Mouse (Mus musculus): Measurements from ENCODE around the gene Lrp2. TPM values are rescaled to one million over a fixed set of nuclear protein-coding genes. Genes with fewer than 3 reads are reported as not detected.
"Not testable (repeated sequence)": the region's sequence is repeated elsewhere in the genome, so short reads cannot be mapped to it uniquely, and the experiment has no call there.

Gene Lrp2
- polyA plus RNA-seq, 1 experiment from 2014 or later: 0.04 TPM

DNA sequence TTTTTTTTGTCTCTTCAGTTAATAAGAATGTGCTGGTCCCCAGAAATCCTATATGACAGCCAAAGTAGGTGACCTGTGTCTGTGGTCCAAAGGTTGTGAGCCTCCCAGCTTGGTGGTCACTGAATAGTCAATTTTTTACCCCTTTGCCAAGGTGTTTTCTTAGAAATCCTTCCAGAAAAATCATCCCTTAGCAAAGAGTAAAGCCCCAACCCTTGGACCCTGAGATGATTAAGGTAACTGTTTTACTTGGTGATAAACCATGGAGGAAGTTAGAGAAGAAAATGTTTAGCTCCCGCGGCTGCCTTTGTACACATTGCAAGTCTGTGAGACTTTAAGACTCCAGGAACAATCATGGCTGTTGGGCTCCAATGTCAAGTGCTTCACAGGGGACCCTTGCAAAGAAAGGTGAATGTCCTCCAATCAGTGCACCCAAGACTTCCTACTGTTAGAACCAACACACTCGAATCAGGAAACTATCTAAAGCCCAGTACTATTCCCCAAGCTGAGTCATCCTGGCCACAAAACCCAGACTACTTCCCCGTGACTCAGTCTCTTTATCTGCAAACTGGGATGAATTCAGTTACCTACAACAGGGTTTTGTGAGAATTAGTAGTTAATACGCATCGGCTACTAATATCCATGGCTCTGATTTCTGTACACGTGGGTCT is 18.0 kb upstream of the Lrp2 start:
- Histone ChIP-seq H3K36me3 (no peaks in the 10 kb centered on the region), H3K27ac (no peak overlapping the region), H3K4me3 (no peak overlapping the region), H3K27me3 (no peaks in the 10 kb centered on the region), H3K9me3 (no peaks in the 10 kb centered on the region), H3K9ac (no peak overlapping the region), H3K4me1 (no peaks in the 10 kb centered on the region), H3K4me2 (replicated peaks) (no peak overlapping the region)
- 89% methylated on average over 7 of the region's 7 CpGs for WGBS
- ATAC-seq (ENCODE audit: low FRiP score, low read depth): no peak

GRCm38 (mm10) chr2:69593168-69593567 is 7.3 kb upstream of the Lrp2 start:
- H3K27ac ChIP-seq: no peak overlapping the region
- H3K4me2 ChIP-seq (replicated peaks): no peak overlapping the region
- H3K27me3 ChIP-seq: peaks cover 23% of the 10 kb centered on the region
- no peaks in the 10 kb centered on the region for H3K9me3 ChIP-seq
- H3K36me3 ChIP-seq: no peaks in the 10 kb centered on the region
- WGBS: 89% methylated on average over 2 of the region's 2 CpGs
- ATAC-seq (ENCODE audit: low FRiP score, low read depth): no peak
- H3K4me3 ChIP-seq: no peak overlapping the region
- no peak overlapping the region for H3K9ac ChIP-seq
- no peaks in the 10 kb centered on the region for H3K4me1 ChIP-seq

GRCm38 (mm10) chr2:69592536-69592935 is 6.7 kb upstream of the Lrp2 start:
- Histone ChIP-seq H3K9ac (no peak overlapping the region), H3K27ac (no peak overlapping the region), H3K4me1 (peaks cover 6% of the 10 kb centered on the region), H3K4me3 (no peak overlapping the region), H3K27me3 (peaks cover 29% of the 10 kb centered on the region), H3K4me2 (replicated peaks) (no peak overlapping the region), H3K9me3 (no peaks in the 10 kb centered on the region), H3K36me3 (no peaks in the 10 kb centered on the region)
- 26% methylated on average over 1 of the region's 1 CpGs for WGBS
- ATAC-seq (ENCODE audit: low FRiP score, low read depth): no peak

DNA sequence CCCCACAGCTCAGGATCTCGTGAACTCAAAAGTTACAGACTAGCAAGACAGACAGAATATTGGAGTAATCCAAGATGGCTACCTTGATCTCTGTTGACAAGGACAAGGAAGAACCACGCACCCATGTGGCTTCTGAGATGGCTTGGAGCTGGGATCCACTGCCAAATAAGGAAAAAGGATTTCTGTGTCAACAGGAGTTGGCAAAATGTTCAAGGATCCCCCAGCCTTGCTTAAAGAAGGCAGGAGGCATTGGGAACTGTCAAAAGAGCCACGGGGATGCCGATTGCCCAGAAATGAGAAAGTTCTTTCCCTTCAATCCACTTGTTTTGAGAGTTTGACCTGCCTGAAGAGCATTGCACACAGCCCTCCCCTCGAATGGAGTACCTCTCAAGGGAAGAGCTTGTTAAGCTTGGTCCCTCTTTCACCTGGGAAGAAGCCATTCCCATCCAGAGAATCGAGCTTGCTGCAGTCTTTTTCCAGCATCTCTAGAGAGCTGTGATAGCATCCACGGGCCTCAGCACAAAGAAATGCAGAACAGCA is 6.2 kb upstream of the Lrp2 start:
- no peak overlapping the region for H3K27ac ChIP-seq
- H3K4me2 ChIP-seq (replicated peaks): no peak overlapping the region
- H3K4me3 ChIP-seq: no peak overlapping the region
- no peak for ATAC-seq (ENCODE audit: low FRiP score, low read depth)
- no peak overlapping the region for H3K9ac ChIP-seq
- no peaks in the 10 kb centered on the region for H3K9me3 ChIP-seq
- 63% methylated on average over 7 of the region's 7 CpGs for WGBS
- no peaks in the 10 kb centered on the region for H3K36me3 ChIP-seq
- peaks cover 11% of the 10 kb centered on the region for H3K4me1 ChIP-seq
- H3K27me3 ChIP-seq: peaks cover 34% of the 10 kb centered on the region

DNA sequence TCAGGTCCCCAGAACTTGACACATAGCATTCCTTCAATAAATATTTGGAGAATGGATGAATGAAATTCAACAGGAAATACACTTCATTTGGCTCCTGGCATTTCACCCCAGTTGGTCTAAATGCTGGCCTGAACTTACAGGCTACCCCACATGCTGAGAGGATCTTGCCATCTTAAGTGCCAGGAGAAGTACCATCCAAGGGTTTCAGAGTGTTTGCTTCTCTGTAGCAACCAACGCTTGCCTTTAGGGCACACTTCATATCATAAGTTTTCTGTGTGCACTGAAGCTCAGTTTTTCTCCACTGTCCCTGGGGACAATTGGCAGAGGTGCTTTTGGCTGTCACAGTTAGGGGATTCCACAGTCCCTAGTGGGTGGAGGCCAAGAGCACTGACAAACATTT is 4.7 kb upstream of the Lrp2 start:
- H3K27ac ChIP-seq: no peak overlapping the region
- peaks cover 49% of the 10 kb centered on the region for H3K27me3 ChIP-seq
- H3K36me3 ChIP-seq: no peaks in the 10 kb centered on the region
- H3K9me3 ChIP-seq: no peaks in the 10 kb centered on the region
- H3K4me1 ChIP-seq: peaks cover 21% of the 10 kb centered on the region
- H3K9ac ChIP-seq: no peak overlapping the region
- no peak overlapping the region for H3K4me3 ChIP-seq
- no peak for ATAC-seq (ENCODE audit: low FRiP score, low read depth)
- no peak overlapping the region for H3K4me2 ChIP-seq (replicated peaks)
- 73% methylated on average over 1 of the region's 1 CpGs for WGBS

- Histone ChIP-seq H3K4me1 (peaks cover 31% of the 10 kb centered on the region), H3K27ac (no peak overlapping the region), H3K36me3 (no peaks in the 10 kb centered on the region), H3K9ac (no peak overlapping the region), H3K4me3 (peak overlapping the region; percentile 31), H3K9me3 (no peaks in the 10 kb centered on the region), H3K4me2 (replicated peaks) (peak overlapping the region; percentile 58), H3K27me3 (peaks cover 75% of the 10 kb centered on the region)
- WGBS: under 1% methylated on average over 15 of the region's 23 CpGs
- ATAC-seq (ENCODE audit: low FRiP score, low read depth): no peak
These were observed 2.0 kb upstream of the Lrp2 start for GRCm38 (mm10) chr2:69587896-69588295.

GRCm38 (mm10) chr2:69586821-69587728 is 1.2 kb upstream of the Lrp2 start:
- Histone ChIP-seq H3K4me2 (replicated peaks) (peak overlapping the region; percentile 58), H3K27ac (no peak overlapping the region), H3K27me3 (peaks cover 83% of the 10 kb centered on the region), H3K4me3 (peak overlapping the region; percentile 31), H3K4me1 (peaks cover 31% of the 10 kb centered on the region), H3K9ac (no peak overlapping the region), H3K9me3 (no peaks in the 10 kb centered on the region), H3K36me3 (no peaks in the 10 kb centered on the region)
- ATAC-seq (ENCODE audit: low FRiP score, low read depth): no peak
- under 1% methylated on average over 26 of the region's 26 CpGs for WGBS

DNA sequence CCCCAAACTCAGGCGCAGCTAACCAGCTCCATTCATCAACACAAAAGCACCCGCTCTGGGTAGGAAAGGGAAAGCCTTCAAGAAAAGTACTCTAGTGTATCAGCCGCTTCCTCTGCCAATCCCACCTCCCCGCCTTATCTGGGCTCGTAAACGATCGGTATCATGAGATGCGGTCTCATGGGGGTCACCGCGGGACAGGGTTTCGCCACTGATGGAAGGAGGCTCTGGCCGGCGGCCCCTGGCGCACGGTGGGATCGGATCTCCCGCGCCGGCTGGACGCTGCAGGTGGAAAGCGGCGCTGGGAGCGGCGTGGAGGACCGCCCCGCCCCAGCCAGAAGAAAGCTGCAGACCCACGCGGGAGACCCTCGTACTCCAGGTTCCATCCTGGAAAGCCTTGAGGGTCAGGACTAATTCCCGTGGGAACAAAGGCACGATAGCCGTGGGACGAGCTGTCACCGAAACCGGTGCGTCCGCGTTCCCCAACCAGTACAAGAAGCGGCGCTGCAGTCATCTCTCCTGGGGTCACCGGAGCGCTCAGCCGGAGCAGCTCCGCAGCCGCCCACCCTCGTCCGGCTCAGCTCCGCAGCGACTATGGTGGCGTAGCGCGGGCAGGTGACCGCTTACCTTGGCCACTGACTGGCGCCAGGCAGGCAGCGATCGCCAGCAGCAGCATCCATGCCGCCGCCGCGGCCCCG is 527 bp downstream of the Lrp2 start:
- Histone ChIP-seq H3K9me3 (no peaks in the 10 kb centered on the region), H3K4me3 (peak overlapping the region; percentile 61), H3K27me3 (peaks cover 85% of the 10 kb centered on the region), H3K4me1 (peaks cover 31% of the 10 kb centered on the region), H3K4me2 (replicated peaks) (peak overlapping the region; percentile 100), H3K9ac (peak overlapping the region; percentile 58), H3K27ac (no peak overlapping the region), H3K36me3 (no peaks in the 10 kb centered on the region)
- peak; percentile 28; the same call in 1 of the 2 replicates for ATAC-seq (ENCODE audit: low FRiP score, low read depth)
- under 1% methylated on average over 61 of the region's 61 CpGs for WGBS

DNA sequence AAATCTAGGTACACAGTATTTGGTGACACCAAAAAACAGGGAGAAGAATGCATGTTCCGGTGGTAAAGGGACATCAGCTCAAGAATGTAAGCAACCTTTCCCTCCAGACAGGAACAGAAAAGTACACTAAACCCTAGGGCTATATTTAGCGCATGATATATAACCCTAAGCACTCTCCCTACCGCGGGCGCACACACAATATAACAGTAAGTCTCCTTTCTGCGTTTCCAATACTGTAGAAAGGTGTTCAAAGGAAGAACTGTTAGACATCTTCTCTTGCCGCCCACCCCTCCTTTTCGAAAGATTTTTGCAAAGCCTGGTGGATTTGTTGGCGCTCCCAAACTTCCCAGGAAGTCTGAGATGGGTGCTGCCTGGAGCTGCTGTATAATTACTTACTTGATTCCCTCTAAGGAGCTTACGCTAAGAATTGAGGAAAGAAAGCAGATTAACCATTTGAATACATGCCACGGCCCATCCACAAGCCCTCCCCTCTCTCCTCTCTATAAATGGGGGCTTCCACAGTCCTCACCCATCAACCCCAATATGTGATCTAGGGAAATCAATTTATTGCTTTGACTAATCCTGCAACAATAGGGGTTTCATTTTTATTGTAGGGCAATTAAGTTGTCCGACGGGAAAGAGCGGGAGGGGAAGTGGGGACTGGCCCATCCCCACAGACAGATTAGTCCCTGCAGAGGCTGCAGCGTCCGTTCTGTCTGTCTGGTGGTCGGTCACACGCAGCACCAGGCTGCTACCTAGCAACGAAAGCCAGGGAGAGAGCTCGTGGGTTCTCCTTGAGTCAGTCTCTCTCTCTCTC is 1.5 kb downstream of the Lrp2 start:
- no peak overlapping the region for H3K4me3 ChIP-seq
- no peak for ATAC-seq (ENCODE audit: low FRiP score, low read depth)

DNA sequence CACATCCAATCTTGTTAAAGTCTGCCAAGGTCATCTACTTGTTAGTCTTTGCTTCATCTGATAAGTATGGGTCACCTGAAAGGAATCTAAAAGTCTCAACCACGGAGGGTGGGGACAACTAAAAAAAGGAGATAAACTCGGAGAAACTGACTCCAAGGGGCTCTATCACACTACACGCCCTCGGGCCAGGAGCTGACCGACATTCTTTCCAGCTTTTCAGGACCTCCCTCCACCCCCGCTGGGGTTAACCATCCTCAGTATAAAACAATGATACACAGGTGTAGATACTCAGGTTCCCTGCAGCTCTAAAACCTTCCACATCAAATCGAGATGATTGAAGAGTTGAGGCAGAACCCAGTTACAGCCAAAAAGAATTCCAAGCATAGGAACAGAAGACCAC is 3.0 kb downstream of the Lrp2 start:
- Histone ChIP-seq H3K4me3 (no peak overlapping the region), H3K27me3 (peaks cover 61% of the 10 kb centered on the region), H3K36me3 (no peaks in the 10 kb centered on the region), H3K9me3 (no peaks in the 10 kb centered on the region), H3K4me1 (peaks cover 28% of the 10 kb centered on the region), H3K9ac (no peak overlapping the region), H3K27ac (no peak overlapping the region), H3K4me2 (replicated peaks) (no peak overlapping the region)
- no peak for ATAC-seq (ENCODE audit: low FRiP score, low read depth)
- WGBS: 44% methylated on average over 7 of the region's 7 CpGs

More for the DNA sequence above, 1.5 kb downstream of the Lrp2 start:
- Histone ChIP-seq H3K9ac (no peak overlapping the region), H3K4me1 (peaks cover 31% of the 10 kb centered on the region), H3K4me2 (replicated peaks) (peak overlapping the region; percentile 100), H3K9me3 (no peaks in the 10 kb centered on the region), H3K36me3 (no peaks in the 10 kb centered on the region), H3K27ac (no peak overlapping the region), H3K27me3 (peaks cover 76% of the 10 kb centered on the region)
- WGBS: 4% methylated on average over 20 of the region's 20 CpGs

DNA sequence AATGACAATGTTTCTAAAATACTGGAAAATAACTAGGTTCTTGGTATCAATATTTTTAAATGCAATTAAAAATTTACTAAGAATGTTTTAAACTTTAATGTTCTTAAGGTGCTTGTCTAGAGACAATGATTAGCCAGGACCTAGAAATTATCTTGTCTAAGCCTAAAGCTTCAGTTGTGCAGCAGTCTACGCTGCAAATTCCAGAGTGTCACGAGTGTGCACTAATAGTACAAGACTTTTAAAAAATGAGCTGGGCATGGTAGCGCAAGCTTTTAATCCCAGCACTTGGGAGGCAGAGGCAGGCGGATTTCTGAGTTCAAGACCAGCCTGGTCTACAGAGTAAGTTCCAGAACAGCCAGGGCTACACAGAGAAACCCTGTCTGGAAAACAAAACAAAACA is 3.8 kb downstream of the Lrp2 start:
- H3K4me3 ChIP-seq; H3K27ac ChIP-seq; H3K9me3 ChIP-seq; H3K9ac ChIP-seq; H3K4me2 ChIP-seq (replicated peaks); ATAC-seq (ENCODE audit: low FRiP score, low read depth); H3K36me3 ChIP-seq: not testable (repeated sequence)
- peaks cover 53% of the 10 kb centered on the region for H3K27me3 ChIP-seq
- WGBS: 80% methylated on average over 4 of the region's 4 CpGs
- H3K4me1 ChIP-seq: peaks cover 20% of the 10 kb centered on the region
